Mouse (Mus musculus) cerebellum, postnatal 25 days (tissue): Measurements from ENCODE around the gene Slc45a3.
A peak's percentile ranks its signal among the peaks of the same experiment; 100 is the strongest.

Experiments used
- DNase-seq, 2 experiments: peaks; one replicate each; pipeline ENCODE4 v3.0.0; 2021; ENCODE audit warnings: mixed read lengths in 2 of 2

Gene Slc45a3

DNA sequence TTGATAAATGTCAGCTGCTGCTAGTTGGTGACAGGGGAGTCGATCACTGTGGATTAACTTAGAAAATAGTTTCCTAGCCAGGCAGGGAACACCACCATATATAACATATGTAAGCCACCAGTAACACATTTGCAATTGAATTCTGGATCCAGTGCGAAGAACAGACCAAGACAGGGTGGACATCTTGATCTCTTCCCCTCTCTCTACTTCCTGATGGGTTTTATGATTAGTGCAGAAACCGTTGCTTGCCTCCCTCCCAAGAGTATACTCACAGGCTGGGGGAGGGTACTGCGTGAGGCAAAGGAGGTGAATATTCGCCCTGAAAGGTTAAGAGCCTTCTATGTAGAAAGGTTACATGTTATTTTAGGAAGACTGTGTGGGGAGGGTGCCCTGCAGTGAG, 3.1 kb downstream of the Slc45a3 start:
- DNase-seq = no peak

DNA sequence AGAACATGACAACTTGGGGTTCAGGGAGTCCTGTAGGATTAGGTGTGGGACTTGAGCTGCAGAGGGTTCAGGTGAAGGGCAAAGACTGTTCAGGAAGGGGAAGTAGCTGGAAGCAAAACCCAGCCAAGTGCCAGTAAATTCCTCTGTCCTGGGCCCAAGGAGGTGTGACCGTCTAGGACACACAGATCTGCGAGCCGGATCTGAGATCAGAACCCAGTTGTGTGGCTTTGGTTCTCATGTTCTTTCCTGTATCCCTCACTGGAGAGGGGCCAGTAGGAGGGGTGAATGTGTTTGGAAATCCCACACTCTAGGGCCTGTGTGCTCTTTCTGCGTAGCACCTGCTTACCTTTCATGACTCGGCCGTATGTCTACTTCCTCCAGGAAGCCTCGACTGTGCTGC, 4.6 kb downstream of the Slc45a3 start:
- no peak for DNase-seq

DNA sequence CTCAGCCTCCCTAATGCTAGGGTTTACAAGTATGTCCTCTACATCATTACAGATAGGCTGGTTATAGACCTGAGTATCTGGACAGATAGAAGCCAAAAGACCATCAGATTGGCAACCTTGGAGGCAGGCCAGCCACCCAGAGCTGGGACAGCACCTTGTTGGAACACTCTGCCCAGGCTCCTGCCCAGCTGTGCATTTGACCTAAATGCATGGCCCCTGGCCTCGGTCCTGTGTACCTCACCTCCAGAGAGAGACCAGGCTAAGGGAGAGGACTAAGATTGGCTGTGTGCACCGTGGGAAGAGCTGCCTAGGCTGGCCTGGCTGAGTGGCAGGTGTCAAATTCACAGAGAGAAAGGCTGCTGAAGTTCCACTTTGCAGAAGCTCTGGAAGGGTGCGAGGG, 5.8 kb downstream of the Slc45a3 start:
- DNase-seq = no peak

DNA sequence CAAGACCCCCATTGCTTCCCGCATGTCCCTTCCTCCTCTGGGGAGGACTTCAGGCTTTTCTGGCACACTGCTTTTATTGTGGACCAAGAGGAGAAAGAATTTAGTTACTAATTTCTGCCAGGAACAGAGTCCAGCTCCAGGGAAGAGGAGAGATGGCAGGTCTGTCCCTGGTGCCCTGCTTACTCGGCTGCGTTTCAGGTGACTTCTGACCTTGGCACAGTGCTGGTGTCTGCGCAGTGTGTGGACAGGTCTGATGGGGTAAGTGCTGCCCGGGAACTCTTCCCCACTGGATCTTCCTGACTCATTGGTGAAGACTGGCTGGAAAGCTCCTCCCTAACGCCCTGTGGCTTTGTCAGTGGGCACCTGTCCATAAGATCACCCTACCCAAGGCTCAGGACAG, 6.2 kb downstream of the Slc45a3 start:
- no peak for DNase-seq

DNA sequence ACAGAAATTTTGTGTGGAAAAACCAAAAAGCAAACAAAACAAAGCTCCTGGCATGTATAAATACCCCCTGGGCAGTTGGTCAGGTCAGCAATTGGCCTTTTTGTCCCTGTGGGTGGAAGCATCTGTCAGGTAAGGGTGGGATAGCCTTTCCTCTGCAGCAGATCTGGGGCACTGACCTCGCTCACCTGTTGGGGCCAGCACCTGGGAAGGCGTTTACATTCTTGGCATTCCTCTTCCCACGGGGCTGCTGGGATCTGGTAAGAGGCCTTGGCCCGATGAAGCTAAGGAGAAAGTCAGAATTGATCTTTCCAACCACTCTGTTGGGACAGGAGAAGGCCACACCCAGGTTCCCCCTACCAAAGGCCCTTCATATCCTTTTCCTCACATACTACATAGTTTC, 7.1 kb downstream of the Slc45a3 start:
- DNase-seq = no peak

DNA sequence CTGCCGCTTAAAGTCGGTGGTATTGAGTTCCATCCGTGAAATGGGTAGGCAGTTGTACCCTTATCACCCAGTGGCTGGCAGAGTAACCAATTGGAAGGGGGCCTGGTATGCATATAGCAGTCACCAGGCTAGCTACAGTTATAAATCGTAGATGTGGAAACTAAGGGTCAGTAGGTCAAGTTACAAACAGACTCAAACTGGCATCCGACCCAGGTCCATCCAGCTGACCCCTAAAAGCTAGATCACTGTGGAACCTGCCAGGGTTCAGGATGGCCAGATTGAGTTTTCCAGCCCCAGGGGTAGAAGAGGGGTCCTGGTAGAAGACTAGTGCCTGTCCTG, 7.5 kb downstream of the Slc45a3 start:
- DNase-seq = no peak

DNA sequence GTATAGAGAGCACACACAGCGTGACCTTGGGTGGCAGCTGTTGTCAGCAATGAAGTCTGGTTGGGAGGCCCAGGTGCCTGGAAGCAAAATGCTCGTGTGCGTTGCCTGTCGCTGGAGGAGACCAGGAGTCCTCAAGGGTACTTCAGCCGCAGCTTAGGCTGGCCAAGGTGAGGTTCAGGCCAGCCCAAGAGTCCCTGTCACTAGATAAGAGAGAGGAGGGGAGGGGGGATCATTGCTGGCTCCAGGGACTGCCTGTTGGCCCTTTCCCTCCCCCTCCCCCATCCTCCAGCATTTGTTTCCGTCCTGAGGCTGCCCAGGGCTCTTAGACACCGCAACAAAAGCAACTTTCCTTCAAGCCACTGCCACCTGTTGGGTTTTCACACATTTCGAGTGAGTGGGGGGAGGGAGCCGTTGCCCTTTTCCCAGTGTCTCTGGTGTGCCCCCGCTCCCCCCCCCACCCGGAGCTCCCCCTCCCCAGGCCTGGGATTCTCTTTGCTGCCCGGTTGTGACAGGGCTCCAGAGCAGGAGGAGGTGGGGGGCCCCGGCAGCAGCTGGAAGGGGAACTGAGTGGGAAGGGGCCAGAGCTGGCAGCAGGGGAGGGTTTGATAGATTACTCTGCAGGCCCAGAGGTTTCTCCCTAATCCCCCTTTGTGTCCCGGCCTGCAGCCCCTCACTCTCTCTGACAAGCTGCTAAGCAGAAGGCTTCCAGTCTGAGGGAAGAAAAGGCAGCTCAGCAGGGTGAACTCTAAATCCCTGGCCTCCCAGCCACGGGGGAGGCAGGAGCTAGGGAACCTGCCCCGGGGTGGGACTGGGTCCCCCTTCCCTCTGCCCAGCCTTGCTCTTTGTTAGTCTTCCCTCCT, 8.1 kb downstream of the Slc45a3 start:
- no peak for DNase-seq

DNA sequence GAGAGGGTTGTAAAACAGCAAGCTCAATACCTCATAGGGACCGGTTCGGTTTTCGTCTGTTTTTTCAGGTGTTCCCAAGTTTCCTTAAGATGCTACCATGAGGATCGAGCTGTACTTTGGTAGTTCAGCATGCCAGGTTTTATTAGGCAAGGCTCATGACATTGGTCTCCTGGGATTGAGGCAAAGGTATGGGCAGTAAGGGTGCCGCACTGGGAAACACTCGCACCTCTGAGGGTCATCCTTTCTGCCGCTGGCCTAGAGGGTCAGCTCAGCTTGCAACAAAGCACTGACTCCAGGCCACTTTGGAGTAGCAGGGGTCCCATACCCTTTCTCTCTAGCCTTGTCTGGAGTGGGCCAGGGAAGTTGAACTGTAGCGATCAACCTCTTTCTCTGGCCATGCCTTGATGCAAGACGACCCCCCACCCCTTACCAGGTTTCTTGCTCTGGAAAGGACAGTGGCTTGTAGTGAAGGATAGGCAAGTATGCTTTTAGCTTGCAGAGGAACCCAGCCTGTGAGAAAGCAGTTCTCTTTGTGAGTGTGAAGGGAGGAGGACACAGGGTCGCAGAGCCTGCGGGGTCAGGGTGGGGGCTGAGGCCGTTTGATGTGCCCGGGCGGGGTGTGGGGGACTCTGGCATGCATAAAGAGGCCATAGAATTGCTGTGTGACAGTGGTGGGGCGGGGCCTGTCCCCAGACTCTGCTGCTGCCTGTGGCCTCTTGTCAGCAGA, 9.2 kb downstream of the Slc45a3 start:
- DNase-seq = no peak

DNA sequence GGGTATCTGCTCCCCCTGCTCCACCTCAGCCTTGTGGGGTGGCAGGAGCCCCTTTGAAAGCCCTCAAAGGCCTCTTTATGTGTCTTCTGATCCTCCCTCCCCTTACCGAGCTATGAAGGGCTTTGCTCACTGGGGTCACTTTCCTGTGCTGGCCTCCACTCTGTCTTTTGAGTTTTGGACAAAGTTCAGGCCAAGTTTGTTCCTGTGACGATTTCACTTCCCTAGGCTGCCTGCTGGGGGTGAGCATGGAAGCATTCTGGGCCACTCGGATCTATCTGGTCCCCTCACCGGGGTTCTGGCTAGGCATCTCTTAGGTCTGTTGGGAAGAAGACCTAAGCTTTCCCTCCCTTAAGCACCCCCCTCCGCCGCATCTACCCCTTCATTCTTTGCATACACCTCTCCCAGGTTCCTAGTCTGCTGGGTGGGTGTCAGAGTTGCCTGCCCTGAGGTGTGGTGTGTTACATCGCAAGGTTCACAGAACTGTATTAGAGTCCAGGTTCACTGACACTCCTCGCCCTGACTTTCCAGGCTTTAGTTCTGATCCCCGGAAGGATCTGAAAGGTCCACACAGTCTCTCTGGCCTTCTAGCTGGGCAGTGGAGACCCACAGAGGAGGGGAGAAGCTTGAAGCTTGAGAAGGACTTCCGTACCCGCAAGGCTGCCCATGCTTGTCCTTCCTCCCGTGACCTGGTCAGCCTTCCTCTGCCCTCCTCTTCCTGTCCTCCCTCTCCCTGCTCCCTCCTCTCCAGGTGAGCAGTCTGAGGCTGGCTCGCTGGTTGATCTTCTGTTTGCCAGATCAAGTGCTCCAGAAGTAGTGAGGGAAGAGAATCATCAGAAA, 9.9 kb downstream of the Slc45a3 start:
- DNase-seq = no peak

DNA sequence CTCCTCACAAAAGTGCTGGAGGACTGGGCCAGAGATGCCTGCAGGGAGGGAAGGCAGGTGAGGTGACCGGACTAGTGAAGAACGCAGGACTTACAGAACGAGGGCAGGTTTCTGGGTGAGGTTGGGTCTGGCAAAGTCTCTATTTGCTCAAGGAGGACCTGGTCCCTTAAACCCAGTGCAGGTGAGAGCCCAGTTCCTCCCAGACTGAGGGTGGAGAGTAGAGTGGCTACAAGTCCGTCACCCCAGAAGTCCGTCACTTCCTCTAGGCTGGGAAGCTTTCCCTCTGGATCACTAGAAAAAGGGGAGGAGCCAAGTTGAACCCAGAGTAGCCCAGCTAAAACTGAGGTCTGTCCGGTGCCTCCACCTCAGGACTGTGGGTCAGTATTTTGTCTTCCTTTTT, 11.2 kb downstream of the Slc45a3 start:
- no peak for DNase-seq

DNA sequence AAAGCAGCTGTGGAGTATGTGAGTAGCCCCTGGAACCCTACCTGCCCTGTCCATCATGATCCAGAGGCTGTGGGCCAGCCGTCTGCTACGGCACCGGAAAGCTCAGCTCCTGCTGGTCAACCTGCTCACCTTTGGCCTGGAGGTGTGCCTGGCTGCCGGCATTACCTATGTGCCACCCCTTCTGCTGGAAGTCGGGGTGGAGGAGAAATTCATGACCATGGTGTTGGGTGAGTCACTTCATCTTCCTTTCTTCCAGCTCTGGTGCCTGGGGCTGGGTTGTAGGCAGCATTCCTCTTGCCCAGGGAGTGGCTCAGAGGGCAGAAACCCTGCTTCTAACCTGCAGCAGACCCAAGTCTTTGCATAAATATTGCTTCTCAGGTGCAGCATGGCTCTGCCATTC, 14.1 kb downstream of the Slc45a3 start:
- no peak for DNase-seq

DNA sequence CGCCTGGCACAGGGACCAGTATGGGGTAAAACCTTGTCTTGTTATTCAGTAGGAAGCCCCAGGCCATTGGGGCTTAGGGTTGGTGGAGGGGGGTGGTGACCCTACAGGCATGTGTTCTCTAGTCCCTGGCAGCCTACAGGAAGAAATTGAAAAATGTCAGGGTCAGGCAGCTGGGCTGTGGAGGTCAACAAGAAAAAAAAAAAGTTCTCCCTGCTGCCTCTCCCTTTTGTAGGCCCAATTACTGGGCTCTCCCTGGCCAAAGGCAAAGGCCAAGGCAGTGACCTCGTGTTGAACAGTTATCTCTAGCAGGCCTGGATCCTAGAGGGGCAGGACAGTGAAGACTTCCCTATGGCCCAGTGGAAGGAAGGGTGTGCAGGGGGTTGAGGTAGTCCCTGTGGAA, 17.7 kb downstream of the Slc45a3 start:
- DNase-seq = no peak

DNA sequence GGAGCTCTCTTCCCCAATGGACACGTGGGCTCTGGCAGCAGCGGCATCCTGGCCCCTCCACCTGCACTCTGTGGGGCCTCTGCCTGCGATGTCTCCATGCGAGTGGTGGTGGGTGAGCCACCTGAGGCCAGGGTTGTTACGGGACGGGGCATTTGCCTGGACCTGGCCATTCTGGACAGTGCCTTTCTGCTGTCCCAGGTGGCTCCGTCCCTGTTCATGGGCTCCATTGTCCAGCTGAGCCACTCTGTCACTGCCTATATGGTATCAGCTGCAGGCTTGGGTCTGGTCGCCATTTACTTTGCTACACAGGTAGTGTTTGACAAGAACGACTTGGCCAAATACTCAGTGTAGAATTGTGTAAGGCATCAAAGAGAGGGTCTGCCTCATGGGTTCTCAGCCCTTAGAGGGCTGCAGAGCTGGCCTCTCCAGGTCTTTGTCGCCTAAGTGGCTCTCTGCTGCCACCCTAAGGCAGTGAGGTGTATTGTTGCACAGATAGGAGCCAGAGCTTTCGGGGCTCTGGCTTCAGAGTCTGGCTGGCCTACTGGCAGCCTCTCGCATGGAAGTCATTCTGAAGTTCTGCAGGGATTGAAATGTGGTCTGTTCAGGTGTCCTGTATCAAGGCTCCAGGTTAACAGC, 18.7 kb downstream of the Slc45a3 start:
- DNase-seq = peak; percentile 80 to 87

DNA sequence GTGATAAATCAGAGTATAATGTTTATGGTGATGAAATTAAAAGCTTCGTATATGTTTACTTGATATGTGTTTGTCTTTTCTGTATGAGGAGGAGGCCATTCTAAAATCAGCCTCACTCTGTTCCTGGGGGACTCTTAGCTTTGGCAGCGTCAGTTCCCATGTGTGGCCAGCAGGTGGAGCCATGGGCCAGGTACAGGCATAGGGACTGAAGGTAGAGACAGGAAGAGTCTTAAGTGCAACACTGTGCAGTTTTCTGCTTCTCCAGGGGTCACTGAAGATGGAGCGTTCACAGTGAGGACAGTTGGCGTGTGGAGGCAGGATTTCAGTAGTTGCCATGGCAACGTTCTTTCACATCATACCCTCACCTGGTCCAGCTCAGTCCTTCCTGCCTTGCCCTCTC, 20.1 kb downstream of the Slc45a3 start:
- DNase-seq = peak; percentile 86 to 92

DNA sequence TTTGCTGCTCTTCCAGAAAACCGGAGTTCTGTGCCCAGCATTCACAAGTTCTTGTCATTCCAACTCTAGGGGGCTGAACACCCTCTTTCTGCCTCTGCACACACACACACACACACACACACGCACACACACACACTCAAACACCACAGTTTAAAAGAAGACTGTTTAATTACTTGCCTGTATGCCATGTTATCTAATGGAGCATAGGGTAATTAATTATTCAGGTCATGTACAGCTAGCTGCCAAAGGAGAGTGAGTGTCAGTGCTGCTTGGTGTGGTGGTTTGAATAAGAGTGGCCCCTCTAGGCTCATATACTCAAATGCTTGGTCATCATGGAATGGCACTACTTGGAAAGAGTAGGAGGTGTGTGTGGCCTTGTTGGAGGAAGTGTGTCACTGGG, 21.0 kb downstream of the Slc45a3 start:
- no peak for DNase-seq

DNA sequence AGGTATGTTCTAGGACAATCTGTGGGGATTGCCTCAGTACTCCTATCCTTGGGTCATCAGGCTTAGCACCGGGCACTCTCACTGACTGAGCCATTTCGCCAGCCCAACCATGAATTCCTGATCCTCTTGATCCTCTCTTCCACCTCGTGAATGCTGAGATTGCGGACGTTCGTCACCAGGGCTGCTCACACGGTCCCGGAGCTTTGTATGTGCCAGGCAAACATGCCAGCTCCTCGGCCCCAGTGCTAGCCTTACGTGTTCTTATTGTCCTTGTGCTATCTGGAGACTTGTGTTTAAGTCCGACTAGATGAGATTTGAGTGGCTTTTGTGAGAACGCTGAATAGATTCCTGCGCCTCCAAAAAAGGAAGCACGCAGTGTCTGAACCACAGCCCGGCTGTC, 24.7 kb downstream of the Slc45a3 start:
- no peak for DNase-seq

DNA sequence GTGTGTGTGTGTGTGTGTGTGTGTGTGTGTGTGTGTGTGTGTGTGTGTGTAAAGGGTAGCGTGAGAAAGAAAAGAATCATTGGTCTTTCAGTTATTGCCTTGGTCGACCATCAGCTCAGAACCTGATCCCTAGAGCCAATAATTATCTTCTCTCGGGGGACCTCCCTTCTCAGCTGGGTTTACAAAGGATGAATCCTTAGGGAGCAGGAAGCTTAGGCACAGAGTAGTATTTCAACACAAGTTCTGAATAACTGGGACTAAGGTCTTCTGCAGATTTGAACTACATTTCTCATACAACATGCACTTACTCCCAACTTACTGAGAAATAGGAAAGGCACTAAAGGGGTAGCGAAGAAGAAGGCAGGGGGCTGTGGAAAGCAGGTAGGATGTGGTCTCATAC, 26.7 kb downstream of the Slc45a3 start:
- no peak for DNase-seq

DNA sequence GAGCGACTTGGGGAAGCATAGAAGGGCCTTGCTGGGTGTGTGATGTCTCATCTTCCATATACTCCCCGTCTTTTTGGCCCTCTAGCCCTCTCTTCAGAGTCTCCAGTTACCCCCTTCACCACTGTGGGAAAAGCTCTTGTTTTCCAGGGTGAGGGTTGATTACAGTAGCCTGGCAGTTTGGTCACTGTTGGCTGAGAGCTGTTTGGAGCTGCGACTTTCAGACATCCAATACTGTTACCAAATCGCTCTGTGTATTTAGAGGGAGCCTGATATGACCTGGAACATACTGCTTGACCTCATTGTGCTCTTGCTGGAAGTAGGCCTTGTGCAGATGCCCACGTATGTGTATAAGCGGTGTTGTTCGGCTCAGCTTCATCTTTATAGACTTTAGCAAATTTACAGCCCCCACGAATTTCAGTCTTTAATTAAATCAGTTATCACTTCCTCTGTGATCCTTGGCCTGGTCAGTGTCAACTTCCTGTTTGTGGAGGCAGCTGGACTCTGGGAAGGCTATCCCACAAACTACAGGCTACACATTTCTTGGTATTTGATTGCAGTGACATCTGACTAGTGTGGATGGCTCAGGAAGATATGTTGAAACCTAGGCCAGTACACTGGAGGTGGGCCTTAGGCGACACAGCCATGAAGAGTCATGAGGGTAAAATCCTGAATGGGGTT, 27.5 kb downstream of the Slc45a3 start:
- DNase-seq = no peak

DNA sequence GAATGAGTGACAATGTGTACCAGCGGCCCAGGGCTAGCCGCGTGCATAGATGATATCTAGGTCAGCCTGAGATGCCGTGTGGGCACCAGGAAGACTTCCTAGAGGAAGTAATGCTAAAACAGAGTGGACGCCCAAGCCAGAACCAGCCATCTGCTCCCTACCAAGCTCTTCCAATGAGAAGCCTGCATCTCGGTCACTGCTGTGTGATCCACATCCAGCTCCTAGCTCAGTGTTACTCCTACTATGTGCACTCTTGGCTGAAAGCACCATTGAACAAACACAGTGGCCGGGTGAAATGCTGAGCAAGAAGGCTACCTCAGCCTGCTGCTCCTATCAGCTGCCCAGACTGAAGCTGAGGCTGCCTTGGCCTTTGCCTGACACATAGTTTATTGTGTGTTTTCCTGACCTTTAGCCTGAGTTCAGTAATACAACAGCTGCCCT, 29.8 kb downstream of the Slc45a3 start:
- DNase-seq = peak; percentile 57 to 62

DNA sequence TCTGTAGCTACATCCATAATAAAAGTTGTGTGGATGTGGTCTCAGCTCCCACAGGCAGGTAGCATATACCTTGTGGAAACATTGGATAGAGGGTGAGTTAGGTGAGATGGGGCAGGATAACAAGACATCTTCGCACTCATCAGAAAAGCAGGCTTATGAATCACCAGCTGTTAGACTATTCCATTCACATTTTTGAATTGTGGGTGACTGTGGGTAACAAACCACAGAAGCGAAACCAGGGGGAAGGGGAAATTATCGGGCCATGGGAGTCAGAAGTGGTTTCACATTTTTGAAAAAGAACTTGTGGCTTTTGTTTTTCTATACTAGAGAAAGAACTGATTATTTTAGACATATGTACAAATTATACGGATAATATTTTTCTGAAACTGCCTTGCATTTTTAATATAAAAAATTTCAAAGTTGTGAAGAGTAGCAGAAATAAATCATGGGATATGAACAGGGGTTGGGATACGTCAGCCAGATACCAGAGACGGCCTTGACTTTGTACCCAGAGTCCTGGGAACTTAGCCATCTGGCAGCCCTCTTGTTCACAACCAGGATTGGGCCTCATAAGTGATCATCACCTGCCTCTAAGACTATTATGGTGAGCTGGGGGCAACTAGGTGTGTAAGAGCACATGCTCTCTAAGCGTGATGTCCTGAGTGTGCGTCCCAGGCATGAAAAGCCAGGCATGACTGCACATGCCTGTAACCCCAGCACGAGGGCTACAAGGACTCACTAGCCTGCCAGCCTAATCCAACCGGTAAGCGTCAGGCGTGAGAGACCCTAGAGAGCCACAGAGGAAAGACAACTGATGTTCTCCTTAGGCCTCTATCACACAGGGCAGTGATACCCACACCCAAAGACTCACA, 30.6 kb downstream of the Slc45a3 start:
- DNase-seq = peak in 1 of 2 experiments; percentile 22

DNA sequence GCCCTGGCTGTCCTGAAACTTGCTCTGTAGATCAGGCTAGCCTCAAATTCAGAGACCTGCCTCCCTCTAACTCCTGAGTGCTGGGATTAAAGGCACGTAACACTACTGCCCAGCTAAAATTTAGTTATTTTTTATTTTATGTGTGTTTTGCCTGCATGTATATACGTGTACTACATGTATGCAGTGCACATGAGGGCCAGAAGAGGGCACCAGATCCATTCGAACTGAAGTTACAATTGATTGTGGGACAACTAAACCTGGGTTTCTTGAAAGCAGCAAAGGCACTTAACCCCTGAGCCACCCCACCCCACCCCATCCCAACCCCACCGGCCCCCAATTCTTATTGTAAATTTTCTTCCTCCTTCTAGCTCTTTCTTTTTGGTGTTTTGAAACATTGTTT, 32.3 kb downstream of the Slc45a3 start:
- DNase-seq = peak; percentile 62 to 82
